Mouse (Mus musculus) kidney, postnatal 4 days (tissue): Measurements from ENCODE around the gene 9230102O04Rik.

Experiments
- DNase-seq, 2 experiments: peaks; one replicate each; pipeline ENCODE4 v3.0.0; 2021; ENCODE audit warnings: mixed read lengths in 2 of 2

Gene 9230102O04Rik

DNA sequence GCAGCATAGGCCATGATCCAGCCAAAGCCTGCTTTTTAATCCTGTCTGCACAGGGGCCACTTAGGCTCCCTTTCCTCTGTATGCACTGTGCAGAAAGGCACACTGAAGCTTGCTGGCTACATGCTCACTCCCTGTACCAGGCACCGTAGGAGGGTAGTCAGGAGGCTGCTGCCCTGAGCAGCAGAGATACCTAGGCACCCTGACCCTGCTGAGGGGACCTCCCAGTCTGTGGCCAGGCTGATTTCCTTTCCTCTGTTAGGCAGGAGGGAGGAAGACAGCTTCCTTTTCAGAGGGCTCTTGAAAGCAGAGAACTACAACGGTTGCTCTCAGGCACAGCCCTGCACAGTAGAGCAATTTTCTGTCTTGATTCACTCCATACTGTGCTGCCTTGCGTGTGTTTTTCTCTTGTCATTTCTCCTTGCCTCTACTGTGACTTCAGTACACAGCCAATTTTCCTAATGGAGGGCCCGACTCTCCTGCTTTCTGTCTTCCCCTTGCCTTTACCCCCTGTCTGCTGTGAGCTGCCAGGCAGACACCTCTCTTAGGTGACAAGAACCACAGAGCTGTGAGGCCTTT lies 18.1 kb downstream of the 9230102O04Rik start:
- no peak for DNase-seq

GRCm38 (mm10) chr2:9867092-9867825 lies 22.1 kb downstream of the 9230102O04Rik start:
- DNase-seq: no peak

- DNase-seq: no peak
Measured at GRCm38 (mm10) chr2:9860698-9861097, 28.6 kb downstream of the 9230102O04Rik start.

GRCm38 (mm10) chr2:9855861-9856260 lies 33.5 kb downstream of the 9230102O04Rik start:
- no peak for DNase-seq

DNA sequence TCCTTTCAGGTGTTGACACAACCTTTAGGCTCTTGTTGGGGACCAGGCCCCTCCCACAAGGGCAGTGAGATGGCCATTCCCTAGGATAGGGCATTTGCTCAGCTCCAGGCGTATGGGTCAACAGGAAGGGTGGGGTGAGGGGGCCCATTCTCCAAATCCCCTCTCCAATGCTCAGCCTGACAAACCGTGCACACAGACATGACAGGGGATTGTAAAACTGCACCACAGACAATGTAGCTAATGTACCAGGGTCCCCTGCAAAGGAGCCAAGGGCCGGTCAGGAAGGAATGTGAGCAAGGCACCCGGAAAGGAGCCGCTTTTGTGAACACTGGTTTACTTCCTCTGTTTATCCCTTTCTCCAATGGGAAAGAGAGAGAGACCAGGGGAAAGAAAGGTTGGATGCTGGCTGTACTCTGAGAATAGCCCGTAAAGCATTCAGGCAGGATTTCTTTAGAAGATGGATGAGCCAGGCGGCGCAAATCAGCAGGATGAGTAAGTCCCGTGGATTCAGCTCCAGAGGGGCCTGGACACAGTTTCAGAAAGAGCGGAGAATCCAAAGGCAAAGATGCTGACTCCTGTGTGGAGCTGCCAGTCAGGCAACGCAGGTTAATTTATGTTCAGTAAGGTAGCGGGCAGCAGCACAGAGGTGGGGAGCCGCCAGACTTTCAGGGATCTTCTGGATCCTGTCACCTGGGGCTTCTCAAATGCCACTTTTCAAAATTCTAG lies 36.3 kb downstream of the 9230102O04Rik start:
- no peak for DNase-seq

DNA sequence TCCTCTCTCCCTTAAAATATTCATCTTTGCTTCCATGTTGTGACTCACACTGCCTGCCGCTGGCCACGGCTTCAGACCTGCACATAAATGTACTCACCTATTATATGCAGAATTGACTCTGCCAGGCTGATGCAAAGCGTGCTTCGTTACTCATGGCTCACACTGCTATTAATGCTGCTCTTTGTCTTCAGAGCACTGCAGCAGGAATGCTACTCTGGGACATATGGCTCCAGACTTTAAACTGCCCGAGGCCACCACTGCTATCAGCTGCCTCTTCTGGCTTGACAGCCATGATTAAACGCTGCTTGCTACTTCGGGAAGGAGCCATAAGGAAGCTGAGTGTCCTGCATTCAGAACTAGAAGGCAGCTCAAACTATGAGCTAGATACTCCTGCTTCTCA lies 54.1 kb downstream of the 9230102O04Rik start:
- no peak for DNase-seq

- DNase-seq: no peak
Measured at GRCm38 (mm10) chr2:9833712-9834111, 55.6 kb downstream of the 9230102O04Rik start.
